Comparison of ENCODE assay signal across 12 mouse cellular contexts in genomic region chr19:34906772-34907171, GRCm38 (mm10).
"Had no signal": no experiment of that assay in that cellular context is flagged by ENCODE, and none has a peak within 500 bp of the region (broad histone marks: within the 10 kb centered on the region; RNA-seq: fewer than 3 reads in every experiment).

No protein-coding gene starts in this region.

- H3K4me2 ChIP-seq: liver, embryonic 11.5 days; liver, embryonic 15.5 days; midbrain, embryonic 13.5 days; neural tube, embryonic 12.5 days had no signal

- H3K9me3 ChIP-seq: limb, embryonic 10.5 days; liver, embryonic 15.5 days; midbrain, embryonic 13.5 days; neural tube, embryonic 12.5 days had no signal

- H3K36me3 ChIP-seq: limb, embryonic 10.5 days; liver, embryonic 15.5 days; midbrain, embryonic 13.5 days; neural tube, embryonic 12.5 days had no signal

- H3K4me1 ChIP-seq: liver, embryonic 15.5 days; midbrain, embryonic 13.5 days; neural tube, embryonic 12.5 days had no signal

- H3K27ac ChIP-seq: left cerebral cortex, adult 2 months; limb, embryonic 10.5 days; liver, embryonic 15.5 days; midbrain, embryonic 13.5 days; neural tube, embryonic 12.5 days; stomach, postnatal 0 days had no signal

- ATAC-seq: lung, postnatal 0 days; midbrain, embryonic 13.5 days had no signal

- H3K9ac ChIP-seq: liver, embryonic 15.5 days; midbrain, embryonic 13.5 days; neural tube, embryonic 12.5 days had no signal

- H3K4me3 ChIP-seq: left cerebral cortex, adult 2 months; limb, embryonic 10.5 days; liver, embryonic 15.5 days; midbrain, embryonic 13.5 days; neural tube, embryonic 12.5 days had no signal

- H3K27me3 ChIP-seq: liver, embryonic 15.5 days; midbrain, embryonic 13.5 days; neural tube, embryonic 12.5 days had no signal

- DNase-seq: kidney, postnatal 14 days; lung, adult 2 months; lung, postnatal 36 days; thymus, postnatal 4 days had no signal
